Mouse (Mus musculus): ENCODE results near the gene Zranb3.
A peak's percentile ranks its signal among the peaks of the same experiment; 100 is the strongest.

The Zranb3 gene

DNA sequence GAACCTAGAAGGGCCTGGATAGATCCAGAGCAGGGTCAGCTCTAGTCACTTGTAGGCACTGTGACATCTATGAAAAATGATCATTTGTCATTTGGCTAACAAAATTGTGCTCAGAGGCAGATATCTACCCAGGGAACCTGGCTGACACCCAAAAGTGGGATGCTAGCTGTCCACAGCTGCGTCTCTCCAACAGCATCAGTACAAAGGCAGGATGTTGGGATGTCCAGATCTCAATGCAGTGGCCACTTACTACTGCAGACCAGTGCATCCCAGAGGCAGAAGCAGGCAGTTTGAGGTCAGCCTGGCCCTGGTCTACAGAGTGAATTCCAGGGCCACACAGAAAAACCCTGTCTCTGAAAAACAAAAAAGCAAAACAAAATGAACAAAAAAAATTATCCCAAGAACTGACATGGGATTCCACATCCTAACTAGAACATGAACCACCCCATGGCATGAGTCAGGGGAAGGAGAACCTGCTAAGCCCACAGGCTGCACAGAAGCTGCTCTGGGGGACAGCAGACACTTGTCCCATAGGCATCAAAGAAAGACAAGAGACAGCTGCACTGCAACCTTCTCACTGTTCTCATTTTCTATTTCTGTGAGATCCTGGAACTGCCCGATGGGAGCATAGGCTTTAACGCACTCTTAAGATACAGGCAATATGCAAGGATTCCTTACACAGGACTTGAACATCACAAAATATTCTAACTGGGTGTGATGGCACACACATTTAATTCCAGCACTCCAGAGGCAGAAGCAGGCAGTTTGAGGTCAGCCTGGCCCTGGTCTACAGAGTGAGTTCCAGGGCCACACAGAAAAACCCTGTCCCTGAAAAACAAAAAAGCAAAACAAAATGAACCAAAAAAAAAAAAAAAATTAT lies 156.9 kb downstream of the Zranb3 start:
- peak; percentile 11 for ATAC-seq (ENCODE audit: low TSS enrichment)

DNA sequence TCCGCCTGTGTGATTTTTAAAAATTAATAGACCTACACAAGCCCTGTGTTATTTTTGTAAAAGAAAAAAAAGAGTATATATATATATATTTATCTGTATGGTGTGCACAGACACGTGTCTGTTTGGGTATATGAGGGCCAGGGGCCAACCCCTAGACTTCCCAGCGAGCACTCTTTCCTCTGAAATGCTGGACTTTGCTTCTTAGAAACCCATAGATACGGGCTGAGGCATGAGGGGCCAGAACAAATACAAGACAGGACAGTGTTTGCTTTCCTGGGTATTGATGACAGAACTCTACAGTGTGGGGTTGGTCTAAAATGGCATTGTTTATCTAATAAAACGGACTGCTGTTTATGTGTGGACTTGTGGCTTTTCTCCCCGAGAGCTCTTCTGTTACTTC lies 159.3 kb downstream of the Zranb3 start:
- no peak for ATAC-seq (ENCODE audit: low TSS enrichment)

DNA sequence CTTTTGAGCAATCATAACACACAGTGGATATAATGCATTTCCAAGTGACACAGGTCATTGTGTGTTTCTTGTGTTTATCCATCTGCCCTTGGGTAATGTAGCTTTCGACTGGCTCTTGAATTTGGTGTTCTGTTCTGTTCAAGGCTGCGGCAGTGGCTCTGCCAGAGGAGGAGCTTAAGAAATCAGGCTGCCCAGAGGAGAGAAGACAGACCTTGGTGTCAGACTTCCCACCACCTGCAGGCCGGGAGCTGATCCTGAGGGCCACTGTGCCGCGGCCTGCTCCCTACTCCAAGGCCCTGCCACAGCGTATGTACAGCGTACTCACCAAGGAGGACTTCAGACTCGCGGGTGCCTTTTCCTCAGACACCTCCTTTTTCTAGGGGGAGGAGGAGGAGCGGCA lies 160.6 kb downstream of the Zranb3 start:
- ATAC-seq (ENCODE audit: low TSS enrichment): 0 out of 2 replicates have a peak, but pooled peaks have one; percentile 0

DNA sequence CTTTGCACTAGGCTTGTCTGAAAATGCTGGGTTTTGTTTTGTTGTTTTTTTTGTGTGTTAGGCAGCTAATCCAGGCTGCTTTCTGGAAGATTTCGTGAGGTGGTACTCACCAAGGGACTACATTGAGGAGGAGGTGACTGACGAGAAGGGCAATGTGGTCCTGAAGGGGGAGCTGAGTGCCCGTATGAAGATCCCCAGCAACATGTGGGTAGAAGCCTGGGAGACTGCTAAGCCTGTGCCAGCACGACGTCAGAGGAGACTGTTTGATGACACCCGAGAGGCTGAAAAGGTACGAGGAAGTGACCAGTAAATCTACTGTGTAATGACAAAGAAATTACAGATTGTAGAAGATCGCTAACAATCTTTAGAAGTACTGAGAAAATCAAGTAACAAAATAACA lies 165.6 kb downstream of the Zranb3 start:
- peak; percentile 13 for ATAC-seq (ENCODE audit: low TSS enrichment)

DNA sequence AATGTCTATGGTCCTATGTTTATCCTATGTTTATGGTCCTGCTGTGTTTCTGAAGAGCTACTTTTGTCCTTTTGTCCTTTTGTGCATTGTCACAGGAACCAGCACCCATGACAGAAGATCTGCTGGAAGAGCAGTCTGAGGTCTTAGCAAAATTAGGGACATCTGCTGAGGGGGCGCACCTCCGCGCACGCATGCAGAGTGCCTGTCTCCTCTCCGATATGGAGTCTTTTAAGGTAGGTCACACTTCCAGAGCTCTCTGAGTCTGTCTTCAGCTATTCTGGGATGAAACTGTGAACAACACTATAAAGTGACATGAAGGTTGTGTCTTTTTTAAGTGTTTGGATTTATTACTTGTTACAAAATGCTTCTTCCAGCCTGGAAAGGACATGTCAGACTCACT lies 168.5 kb downstream of the Zranb3 start:
- peak; percentile 75 for ATAC-seq (ENCODE audit: low TSS enrichment)

DNA sequence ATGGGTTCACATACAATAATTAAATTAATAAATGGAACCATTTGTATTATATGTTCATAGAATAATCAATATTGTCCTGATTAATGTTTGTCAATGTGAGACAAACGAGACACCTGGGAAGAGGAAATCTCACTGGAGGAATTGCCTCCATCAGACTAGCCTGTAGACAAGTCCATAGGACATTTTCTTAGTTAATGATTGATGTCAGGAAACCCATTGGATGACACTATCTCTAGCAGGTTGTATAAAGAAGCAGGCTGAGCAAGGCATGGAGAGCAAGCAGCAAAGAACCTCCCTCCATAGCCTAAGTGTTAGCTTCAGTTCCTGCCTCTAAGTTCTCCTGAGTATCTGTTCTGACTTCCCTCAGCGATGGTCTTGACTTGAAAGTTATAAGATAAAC lies 169.4 kb downstream of the Zranb3 start:
- no peak for ATAC-seq (ENCODE audit: low TSS enrichment)

DNA sequence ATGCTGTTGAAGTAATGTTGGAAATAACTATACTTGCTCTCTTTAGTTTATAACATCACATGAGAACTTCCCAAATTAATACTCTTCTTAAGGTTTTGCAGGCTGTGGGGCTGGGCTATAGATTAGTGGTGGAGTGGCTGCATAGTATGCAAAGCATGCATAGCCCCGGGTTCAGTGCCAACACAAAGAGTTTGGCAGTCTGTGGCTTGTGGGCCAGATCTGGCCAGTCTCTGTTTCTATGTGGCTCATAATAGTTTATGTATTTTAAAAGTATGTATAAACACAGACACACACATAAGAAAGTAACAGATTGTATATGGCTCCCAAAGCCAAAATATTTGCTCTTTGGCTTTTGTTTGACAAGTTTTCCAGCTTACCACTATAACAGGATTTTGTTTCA lies 187.0 kb downstream of the Zranb3 start:
- ATAC-seq (ENCODE audit: low TSS enrichment): no peak

DNA sequence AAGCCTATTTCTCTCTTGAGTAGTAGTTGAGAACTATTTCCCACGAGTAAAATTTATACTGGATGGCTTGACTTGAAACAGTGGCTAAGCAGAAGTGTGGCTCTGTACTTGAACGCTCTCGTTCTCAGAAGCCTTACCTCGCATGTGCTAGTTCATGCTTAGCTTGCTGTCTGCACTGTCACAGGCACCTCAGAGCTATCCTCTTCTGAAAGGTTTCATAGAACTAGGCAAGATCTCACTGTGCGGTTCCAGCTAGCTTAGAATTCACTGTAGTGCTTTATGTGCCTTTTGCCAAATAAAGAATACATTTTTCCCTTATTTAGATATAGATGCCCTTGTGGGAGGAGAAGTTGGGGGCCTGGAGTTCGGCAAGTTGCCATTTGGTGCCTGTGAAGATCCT lies 187.5 kb downstream of the Zranb3 start:
- ATAC-seq (ENCODE audit: low TSS enrichment): no peak

DNA sequence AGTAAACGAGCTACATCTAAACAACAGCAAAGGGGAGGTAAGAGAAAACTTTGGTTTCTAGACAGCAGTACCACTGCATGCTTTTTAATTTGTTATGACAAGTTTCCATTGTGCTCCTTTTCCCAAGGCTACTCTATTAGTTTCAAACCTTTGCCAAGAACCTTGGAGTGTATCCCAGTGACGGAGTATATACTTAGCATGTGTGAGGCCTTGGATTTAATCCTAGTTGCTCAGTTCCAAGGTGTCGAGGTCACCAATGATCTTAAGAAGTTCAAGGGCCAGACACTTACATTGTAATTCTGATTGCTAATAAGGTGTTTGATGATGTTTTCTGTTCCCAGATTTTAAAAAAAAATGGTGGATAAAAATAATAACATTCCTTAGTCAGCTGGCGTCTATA lies 189.7 kb downstream of the Zranb3 start:
- no peak for ATAC-seq (ENCODE audit: low TSS enrichment)

DNA sequence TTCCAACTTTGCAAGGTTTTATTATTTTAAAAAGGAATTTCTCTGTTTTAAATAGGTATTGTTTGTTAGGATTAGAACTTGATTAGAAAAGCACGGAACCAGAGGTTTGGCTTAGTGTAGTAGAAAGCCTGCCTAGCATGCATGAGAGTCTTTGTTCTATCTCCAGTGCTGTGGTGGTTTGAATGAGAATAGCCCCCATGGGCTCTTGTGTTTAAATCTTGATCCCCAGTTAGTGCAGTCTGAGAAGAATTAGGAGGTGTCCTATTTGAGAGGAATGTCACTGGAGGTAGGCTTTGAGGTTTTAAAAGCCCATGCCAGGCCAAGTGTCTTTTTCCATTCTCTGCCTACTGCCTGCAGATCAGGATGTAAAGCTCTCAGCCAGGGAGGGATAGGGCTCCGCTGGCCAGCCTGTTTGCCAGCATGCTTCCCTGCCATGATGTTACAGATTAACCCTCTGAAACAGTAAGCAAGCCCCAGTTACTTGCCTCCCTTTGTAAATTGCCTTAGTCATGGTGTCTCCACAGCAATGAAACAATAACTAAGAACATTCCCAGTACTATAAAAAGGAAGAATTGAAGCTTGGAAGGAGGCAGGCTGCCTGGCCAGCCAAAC lies 198.0 kb downstream of the Zranb3 start:
- ATAC-seq (ENCODE audit: low TSS enrichment): peak; percentile 58; the same call in 1 of the 2 replicates
